Mouse (Mus musculus): ENCODE results near the gene Junb.
A peak's percentile ranks its signal among the peaks of the same experiment; 100 is the strongest.

GRCm38 (mm10) chr8:84990349-84990748 is 11.8 kb upstream of the Junb start, which contains the start of gene Hook2:
- peak; percentile 94 for TF ChIP-seq CTCF (IDR thresholded peaks at IDR 0.05; ENCODE audit: extremely low read depth, insufficient read depth, low read length)
- TF ChIP-seq POLR2A (IDR thresholded peaks at IDR 0.05; ENCODE audit: extremely low read depth, insufficient read depth, low read length) = peak; percentile 85; the same call in 1 of the 2 replicates

Data from cortical plate, adult 2 months (tissue).